Mouse (Mus musculus) limb, embryonic 13.5 days (tissue): Measurements from ENCODE around the gene H60c. TPM values are rescaled to one million over a fixed set of nuclear protein-coding genes. Genes with fewer than 3 reads are reported as not detected.
"Not testable (repeated sequence)": the region's sequence is repeated elsewhere in the genome, so short reads cannot be mapped to it uniquely, and the experiment has no call there.

Source experiments
- ATAC-seq: fragments of 200-750 bp; cut with Nextera tagmentation; 2 replicates; pipeline ENCODE4 v1.8.0; 2017; ENCODE audit warnings: low read depth, moderate number of reproducible peaks, moderate TSS enrichment; ENCODE audit not compliant: low FRiP score
- H3K27ac ChIP-seq: fragments of 300-500 bp; sonication (generic); 2 replicates; pipeline ENCODE4 v1.5.1; 2015; ENCODE audit warnings: inconsistent platforms, mild to moderate bottlenecking, moderate library complexity
- H3K27me3 ChIP-seq: fragments of 300-500 bp; sonication (generic); 2 replicates; pipeline ENCODE4 v1.6.1; 2015; ENCODE audit warnings: mild to moderate bottlenecking, inconsistent platforms
- H3K36me3 ChIP-seq: fragments of 300-500 bp; sonication (generic); 2 replicates; pipeline ENCODE4 v1.6.1; 2015; ENCODE audit warnings: inconsistent platforms, mild to moderate bottlenecking, moderate library complexity
- H3K4me1 ChIP-seq: fragments of 300-500 bp; sonication (generic); 2 replicates; pipeline ENCODE4 v1.6.1; 2015; ENCODE audit warnings: inconsistent platforms
- H3K4me2 ChIP-seq: fragments of 300-500 bp; sonication (generic); replicated peaks from 2 replicates; pipeline ENCODE4 v1.6.1; 2015; ENCODE audit warnings: inconsistent platforms, mild to moderate bottlenecking, moderate library complexity
- H3K4me3 ChIP-seq: fragments of 300-500 bp; sonication (generic); 2 replicates; pipeline ENCODE4 v1.5.1; 2015; ENCODE audit warnings: moderate library complexity, mild to moderate bottlenecking, inconsistent platforms
- H3K9ac ChIP-seq: fragments of 300-500 bp; sonication (generic); 2 replicates; pipeline ENCODE4 v1.6.1; 2015; ENCODE audit warnings: mild to moderate bottlenecking, inconsistent platforms
- H3K9me3 ChIP-seq: fragments of 300-500 bp; sonication (generic); 2 replicates; pipeline ENCODE4 v1.6.1; 2016; ENCODE audit warnings: inconsistent platforms
- WGBS: fragments of 180-500 bp; shearing (Covaris S2); methylation state at CpG from one replicate; pipeline ENCODE4 v1.1.7; 2015; 5-methylcytosine and 5-hydroxymethylcytosine counted together
- polyA plus RNA-seq: library from polyadenylated mRNA; unstranded; fragments of >200 nt; fragmentation: Nextera tagmentation; extraction: Ambion mirVana; gene quantifications from 2 replicates; pipeline ENCODE4 v1.2.1, GENCODE M21; 2015

H60c gene
- polyA plus RNA-seq: 1.7 and 2.1 TPM in 2 replicates

DNA sequence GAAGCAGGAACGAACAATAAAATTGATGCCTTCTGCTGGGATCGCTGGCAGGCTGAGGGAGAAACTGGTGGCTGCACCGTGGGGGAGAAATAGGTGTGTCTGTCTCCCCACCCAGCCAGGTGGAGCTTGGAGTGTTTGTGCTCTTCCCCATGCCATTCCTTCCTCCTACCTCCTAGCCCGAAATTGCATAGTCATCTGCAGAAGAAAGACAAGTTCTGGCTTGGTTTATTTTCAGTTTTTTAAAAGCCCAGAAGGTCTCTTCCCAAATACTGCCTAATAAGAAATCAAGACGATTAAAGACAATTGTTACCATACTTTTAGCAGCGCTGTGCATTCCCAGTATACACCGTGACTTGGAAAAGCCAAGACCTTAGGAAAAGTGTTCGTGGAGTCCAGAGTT, at the start of gene H60c:
Gene H60c, minus strand, starts transcription at position 101 of the 400 bp plus-strand sequence.
- ATAC-seq: no peak
- Histone ChIP-seq H3K4me3 (no peak within 1 kb of the TSS), H3K4me1 (no peaks in the 10 kb centered on the region), H3K36me3 (no peaks in the 10 kb centered on the region), H3K27me3 (no peaks in the 10 kb centered on the region; the same call in 1 of the 2 replicates), H3K9ac (no peak within 1 kb of the TSS), H3K9me3 (no peaks in the 10 kb centered on the region), H3K27ac (no peak within 1 kb of the TSS), H3K4me2 (no peak within 1 kb of the TSS)
- 77% methylated on average over 8 of the region's 8 CpGs for WGBS

DNA sequence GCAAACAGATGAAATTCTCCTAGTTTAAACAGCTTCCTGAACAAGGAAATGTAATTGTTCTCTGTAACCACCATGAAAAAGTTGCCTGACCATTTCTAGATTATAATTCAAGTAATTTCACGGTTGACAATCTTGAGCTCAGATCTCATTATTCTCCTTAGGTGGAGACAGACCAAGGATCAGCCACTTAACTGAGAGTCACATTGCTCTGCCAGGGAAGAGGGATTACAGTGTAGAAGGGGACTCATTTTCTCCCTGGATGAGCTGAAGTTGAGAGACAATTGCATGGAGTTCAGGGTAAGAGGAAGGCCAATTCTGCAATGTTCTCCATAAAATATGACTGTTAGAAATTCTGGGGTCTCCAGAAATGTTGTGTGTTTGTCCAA, 41.2 kb upstream of the H60c start:
- Histone ChIP-seq H3K27ac (no peak overlapping the region), H3K27me3 (no peaks in the 10 kb centered on the region), H3K9me3 (no peaks in the 10 kb centered on the region), H3K36me3 (no peaks in the 10 kb centered on the region), H3K4me3 (no peak overlapping the region), H3K4me2 (no peak overlapping the region), H3K9ac (no peak overlapping the region), H3K4me1 (peaks cover 5% of the 10 kb centered on the region; the same call in 1 of the 2 replicates)
- 76% methylated on average over 1 of the region's 1 CpGs for WGBS
- no peak for ATAC-seq

DNA sequence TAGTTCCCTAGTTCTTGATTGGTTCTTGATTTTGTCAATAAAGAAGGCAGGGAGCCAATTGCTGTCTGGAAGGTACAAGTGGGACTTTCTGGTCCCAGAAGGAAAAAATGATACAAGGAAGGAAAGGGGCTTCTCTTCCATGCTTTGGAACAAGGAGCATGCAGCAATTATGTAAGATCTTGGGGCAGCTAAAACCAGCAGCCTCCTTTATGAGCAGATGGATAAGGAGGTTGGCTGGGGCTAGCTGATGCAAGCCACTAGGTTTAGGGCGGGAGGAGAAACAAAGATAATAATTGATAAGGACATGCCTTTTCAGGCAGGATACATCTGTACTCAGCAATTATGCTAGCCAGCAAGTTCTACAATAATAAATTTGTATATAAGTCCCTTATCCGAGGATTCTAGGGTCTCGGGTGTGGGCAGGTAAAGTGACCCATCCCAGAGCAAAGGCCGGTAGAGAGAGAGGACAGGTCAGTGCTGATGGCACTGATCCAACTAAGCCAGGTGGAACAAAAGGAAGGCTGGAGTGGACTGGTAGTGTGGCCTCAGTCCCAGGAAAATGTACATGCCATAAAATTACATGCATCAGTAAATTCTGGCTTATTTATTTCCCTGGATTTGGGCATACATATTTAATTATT, 40.7 kb upstream of the H60c start:
- no peaks in the 10 kb centered on the region for H3K36me3 ChIP-seq
- H3K4me2 ChIP-seq: no peak overlapping the region
- H3K27ac ChIP-seq: no peak overlapping the region
- peaks cover 5% of the 10 kb centered on the region; the same call in 1 of the 2 replicates for H3K4me1 ChIP-seq
- 82% methylated on average over 4 of the region's 4 CpGs for WGBS
- no peaks in the 10 kb centered on the region for H3K9me3 ChIP-seq
- no peaks in the 10 kb centered on the region for H3K27me3 ChIP-seq
- no peak overlapping the region for H3K9ac ChIP-seq
- H3K4me3 ChIP-seq: no peak overlapping the region
- no peak for ATAC-seq

DNA sequence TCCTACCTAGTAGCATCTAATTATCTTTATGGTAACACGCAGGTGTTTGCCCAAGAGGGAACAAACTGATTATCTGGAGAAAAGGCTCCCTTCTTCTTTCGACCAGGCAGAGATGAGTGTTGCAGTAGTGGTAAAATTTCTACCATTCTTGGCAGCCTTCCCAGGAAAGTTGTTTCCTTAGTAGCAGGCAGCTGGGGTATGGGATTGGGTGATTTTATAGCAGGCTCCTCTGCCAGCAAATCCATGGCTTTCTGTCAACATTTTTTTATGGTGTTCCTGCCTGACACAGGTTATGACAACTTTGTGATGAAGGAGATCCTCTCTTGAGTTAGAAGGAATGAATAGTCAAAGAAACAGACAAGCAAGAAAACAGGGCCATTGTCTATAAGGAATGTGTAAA, 40.2 kb upstream of the H60c start:
- Histone ChIP-seq H3K27me3 (no peaks in the 10 kb centered on the region), H3K36me3 (no peaks in the 10 kb centered on the region), H3K27ac (no peak overlapping the region), H3K4me2 (no peak overlapping the region), H3K9ac (no peak overlapping the region), H3K4me3 (no peak overlapping the region), H3K4me1 (peaks cover 5% of the 10 kb centered on the region; the same call in 1 of the 2 replicates), H3K9me3 (no peaks in the 10 kb centered on the region)
- WGBS: 53% methylated on average over 2 of the region's 2 CpGs
- peak; percentile 78; the same call in 1 of the 2 replicates for ATAC-seq

DNA sequence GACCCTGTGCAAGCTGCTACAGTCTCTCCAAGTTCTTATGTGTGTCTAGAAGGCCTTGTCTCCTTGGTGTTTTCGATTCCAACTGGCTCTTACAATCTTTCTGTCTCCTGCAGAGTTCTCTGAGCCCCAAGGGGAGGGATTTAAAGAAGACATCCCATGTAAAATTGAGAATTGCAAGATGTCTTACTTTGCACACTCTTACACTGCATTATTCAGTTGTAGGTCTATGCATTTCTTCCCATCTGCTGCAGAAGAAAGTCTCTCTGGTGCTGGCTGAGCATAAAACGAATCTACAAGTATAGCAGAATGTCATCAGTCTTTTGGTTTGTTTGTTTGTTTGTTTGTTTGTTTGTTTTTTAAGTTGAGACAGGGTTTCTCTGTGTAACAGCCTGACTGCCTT, 26.4 kb upstream of the H60c start:
- Histone ChIP-seq H3K9ac (no peak overlapping the region), H3K4me2 (no peak overlapping the region), H3K9me3 (no peaks in the 10 kb centered on the region), H3K36me3 (no peaks in the 10 kb centered on the region), H3K4me1 (no peaks in the 10 kb centered on the region), H3K27me3 (no peaks in the 10 kb centered on the region), H3K27ac (no peak overlapping the region), H3K4me3 (no peak overlapping the region)
- 54% methylated on average over 2 of the region's 2 CpGs for WGBS
- ATAC-seq: no peak

DNA sequence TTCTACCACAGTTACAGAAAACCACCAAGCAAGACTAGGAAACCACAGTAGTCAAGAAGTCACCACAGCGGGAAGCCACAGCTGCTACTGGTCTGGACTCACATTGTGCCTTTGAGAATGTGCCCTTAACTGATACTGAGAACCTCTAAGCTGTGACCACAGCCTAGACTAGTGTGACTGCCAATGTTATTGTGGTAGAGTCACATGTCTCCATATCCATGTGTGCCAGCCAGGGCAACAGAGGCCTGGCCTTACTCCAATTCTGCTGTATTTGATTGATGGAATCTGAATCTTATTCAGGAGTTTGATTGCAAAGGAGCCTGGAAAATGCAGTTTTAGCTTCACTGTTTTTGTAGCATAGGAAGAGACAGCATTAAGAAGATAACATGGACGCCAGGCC, 13.5 kb upstream of the H60c start:
- no peak overlapping the region for H3K4me2 ChIP-seq
- ATAC-seq: no peak
- WGBS: 86% methylated on average over 2 of the region's 2 CpGs

DNA sequence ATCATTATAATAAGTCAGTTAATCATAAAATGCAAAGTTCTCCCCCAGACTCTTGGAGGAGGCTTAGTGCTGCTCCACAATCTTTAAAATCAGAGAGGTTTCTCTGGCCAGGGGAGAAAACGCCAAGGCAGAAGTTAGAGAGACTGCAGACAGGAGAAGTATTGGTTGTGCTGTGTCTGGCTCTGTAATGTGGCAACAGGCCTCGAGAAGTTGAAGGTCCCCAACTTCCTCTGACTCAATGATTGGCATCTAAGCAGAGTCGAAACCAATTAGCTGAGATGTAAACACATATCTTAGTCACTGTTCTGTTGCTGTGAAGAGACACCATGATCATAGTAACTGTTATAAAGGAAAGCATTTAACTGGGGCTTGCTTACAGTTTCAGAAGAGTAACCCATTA, 6.5 kb upstream of the H60c start:
- no peaks in the 10 kb centered on the region for H3K9me3 ChIP-seq
- H3K9ac ChIP-seq: no peak overlapping the region
- no peak overlapping the region for H3K27ac ChIP-seq
- ATAC-seq: no peak
- H3K36me3 ChIP-seq: no peaks in the 10 kb centered on the region
- 80% methylated on average over 3 of the region's 3 CpGs for WGBS
- H3K4me2 ChIP-seq: no peak overlapping the region
- no peaks in the 10 kb centered on the region for H3K27me3 ChIP-seq
- H3K4me3 ChIP-seq: no peak overlapping the region
- no peaks in the 10 kb centered on the region for H3K4me1 ChIP-seq

More for the DNA sequence above, 13.5 kb upstream of the H60c start:
- Histone ChIP-seq H3K9me3 (no peaks in the 10 kb centered on the region), H3K4me1 (no peaks in the 10 kb centered on the region), H3K27me3 (no peaks in the 10 kb centered on the region), H3K4me3 (no peak overlapping the region), H3K27ac (no peak overlapping the region), H3K9ac (no peak overlapping the region), H3K36me3 (no peaks in the 10 kb centered on the region)

DNA sequence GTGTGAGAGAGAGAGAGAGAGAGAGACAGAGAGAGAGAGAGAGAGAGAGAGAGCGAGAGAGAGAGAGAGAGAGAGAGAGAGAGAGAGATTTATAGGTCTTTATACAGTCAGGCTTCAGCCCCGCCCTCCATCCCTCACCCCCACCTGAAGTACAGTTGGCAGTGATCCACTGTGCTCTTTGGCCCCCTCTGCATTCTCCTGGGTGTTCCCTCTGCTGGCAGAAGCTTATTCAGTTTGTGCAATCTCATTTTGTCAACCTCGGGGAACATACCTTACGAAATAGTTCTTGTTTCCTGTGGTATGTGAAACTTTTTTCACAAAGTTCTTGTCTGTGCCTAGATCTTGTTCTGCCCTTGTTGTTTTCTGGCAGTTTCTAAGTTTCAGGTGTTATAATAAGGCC, 3.5 kb upstream of the H60c start:
- no peaks in the 10 kb centered on the region; the same call in 1 of the 2 replicates for H3K27me3 ChIP-seq
- H3K36me3 ChIP-seq: no peaks in the 10 kb centered on the region
- no peaks in the 10 kb centered on the region for H3K4me1 ChIP-seq
- no peak overlapping the region for H3K9ac ChIP-seq
- 56% methylated on average over 3 of the region's 4 CpGs for WGBS
- no peak overlapping the region for H3K4me2 ChIP-seq
- no peak overlapping the region for H3K27ac ChIP-seq
- ATAC-seq: no peak
- H3K9me3 ChIP-seq: no peaks in the 10 kb centered on the region
- H3K4me3 ChIP-seq: no peak overlapping the region

DNA sequence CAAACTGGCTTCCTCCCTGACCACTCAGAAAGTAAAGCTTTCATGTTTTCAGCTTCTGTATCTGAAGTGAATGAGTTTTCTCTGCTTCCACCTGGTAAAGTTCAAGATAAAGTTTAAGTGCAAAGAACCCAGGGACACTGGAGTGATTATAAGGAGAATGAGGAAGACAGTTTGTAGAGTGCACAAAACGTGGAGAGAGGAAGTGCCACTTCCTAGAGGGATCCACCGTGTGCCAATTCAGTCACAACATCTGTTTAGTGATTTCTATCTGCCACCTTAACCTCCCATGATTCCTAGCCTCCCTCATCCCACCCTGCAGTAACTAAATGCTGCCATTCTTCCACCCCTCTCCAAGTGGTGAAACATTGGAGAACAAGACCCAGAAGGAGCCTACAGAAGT, 842 bp downstream of the H60c start:
- Histone ChIP-seq H3K9me3 (no peaks in the 10 kb centered on the region), H3K9ac (no peak overlapping the region), H3K4me2 (no peak overlapping the region), H3K27me3 (no peaks in the 10 kb centered on the region; the same call in 1 of the 2 replicates), H3K27ac (no peak overlapping the region), H3K36me3 (no peaks in the 10 kb centered on the region), H3K4me3 (no peak overlapping the region), H3K4me1 (no peaks in the 10 kb centered on the region)
- WGBS: 64% methylated on average over 2 of the region's 2 CpGs
- no peak for ATAC-seq

DNA sequence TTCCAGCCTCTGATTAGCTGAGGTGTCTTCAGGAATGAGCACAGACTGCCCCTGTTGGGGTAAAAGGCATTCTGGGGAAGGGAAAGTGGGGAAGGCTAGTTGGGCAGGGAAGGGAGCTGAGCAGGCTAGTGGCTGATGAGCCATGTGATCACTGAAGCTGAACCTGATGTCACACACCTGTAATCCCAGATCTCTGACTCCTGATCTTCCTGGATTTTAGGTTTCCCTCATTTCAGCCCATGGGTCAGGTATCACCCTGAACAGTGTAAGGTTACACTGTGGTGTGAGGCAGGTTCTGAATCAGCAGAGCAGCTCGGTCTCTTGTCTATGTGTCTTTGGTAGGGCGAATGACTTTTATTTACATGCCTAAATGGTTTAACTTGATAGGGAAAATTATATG, 4.8 kb downstream of the H60c start:
- Histone ChIP-seq H3K4me3 (no peak overlapping the region), H3K9ac (no peak overlapping the region), H3K27me3 (no peaks in the 10 kb centered on the region; the same call in 1 of the 2 replicates), H3K4me1 (no peaks in the 10 kb centered on the region), H3K4me2 (no peak overlapping the region), H3K9me3 (no peaks in the 10 kb centered on the region; the same call in 1 of the 2 replicates), H3K36me3 (no peaks in the 10 kb centered on the region), H3K27ac (no peak overlapping the region)
- 83% methylated on average over 2 of the region's 2 CpGs for WGBS
- no peak for ATAC-seq

DNA sequence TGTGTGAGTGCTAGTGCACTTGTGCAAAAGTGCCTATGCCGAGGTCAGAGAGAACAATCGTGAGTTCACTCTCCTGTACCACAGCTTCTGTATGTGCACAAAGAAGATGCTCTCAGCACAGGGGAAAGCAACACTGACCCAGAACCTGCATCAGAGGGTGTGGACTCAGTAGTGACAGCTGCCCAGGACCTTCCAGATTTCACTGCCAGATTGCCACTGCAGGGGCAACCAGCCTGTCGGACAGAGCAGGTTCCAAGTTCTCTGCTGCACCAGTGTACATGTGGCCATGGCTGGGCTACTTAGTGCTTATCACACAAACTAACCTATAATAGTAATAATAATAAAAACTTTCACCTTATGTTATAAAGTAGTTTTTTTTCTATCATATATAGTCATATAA, 10.2 kb downstream of the H60c start:
- 89% methylated on average over 3 of the region's 3 CpGs for WGBS
- no peak overlapping the region for H3K9ac ChIP-seq
- no peak overlapping the region for H3K4me3 ChIP-seq
- H3K27me3 ChIP-seq: no peaks in the 10 kb centered on the region
- H3K4me2 ChIP-seq: no peak overlapping the region
- H3K36me3 ChIP-seq: no peaks in the 10 kb centered on the region
- no peaks in the 10 kb centered on the region for H3K4me1 ChIP-seq
- no peak; the same call in 1 of the 2 replicates for ATAC-seq
- peaks cover 5% of the 10 kb centered on the region; the same call in 1 of the 2 replicates for H3K9me3 ChIP-seq
- H3K27ac ChIP-seq: no peak overlapping the region

DNA sequence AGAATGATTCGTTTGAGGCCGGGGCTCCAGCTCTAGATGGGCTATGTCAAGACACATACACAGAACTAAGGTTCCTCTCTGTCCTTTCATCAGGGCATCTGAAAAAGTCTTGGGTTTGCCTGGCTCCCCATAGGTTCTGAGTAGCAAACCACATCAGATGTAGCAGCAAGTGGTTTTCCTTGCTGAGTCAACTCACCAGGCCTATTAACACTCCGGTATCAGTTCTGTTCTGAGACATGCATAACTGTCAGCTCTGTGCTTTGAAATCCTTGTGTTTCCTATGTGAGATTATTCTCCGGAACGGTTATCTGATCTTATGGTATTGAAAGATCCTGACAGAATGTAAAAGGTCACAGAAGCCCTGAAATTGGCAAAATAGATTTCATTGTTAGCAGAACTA, 29.1 kb downstream of the H60c start:
- WGBS: 83% methylated on average over 5 of the region's 5 CpGs
- H3K9ac ChIP-seq, H3K9me3 ChIP-seq, H3K4me2 ChIP-seq, H3K27me3 ChIP-seq, ATAC-seq, H3K36me3 ChIP-seq, H3K4me1 ChIP-seq, H3K27ac ChIP-seq, H3K4me3 ChIP-seq: not testable (repeated sequence)

DNA sequence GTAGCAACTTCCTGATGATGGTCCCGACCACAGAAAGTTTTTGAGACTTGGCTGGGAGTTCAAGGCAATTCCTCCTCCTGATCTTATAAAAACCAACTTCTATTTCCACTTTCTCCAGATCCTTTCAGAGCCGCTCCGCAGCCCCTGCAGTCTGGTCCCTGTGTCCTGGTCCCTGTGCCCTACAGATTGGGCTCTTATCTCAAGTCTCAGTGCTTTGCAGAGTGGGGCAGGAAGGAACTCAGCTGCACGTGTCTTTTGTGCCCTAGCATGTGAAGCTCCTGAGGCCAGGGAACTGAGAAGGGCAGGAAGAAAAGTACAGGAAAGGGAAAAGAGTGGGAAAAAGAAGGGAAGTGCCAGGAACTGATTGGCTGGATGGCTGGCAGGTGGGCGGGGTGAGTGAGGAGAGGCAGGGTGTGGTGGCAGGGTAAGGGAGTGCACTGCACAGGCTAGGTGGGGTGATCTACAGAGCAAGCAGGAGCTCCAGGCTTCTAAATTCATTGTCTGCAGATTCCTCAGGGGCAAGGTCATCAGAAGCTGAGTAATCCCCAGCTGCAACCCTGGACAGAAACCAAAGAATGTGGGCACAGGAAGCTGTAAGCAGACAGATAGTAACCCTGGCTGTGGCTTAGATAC, 30.8 kb downstream of the H60c start:
- no peaks in the 10 kb centered on the region for H3K27me3 ChIP-seq
- no peak overlapping the region for H3K4me2 ChIP-seq
- no peaks in the 10 kb centered on the region for H3K4me1 ChIP-seq
- WGBS: 71% methylated on average over 5 of the region's 5 CpGs
- H3K9me3 ChIP-seq: no peaks in the 10 kb centered on the region
- no peak overlapping the region for H3K4me3 ChIP-seq
- H3K36me3 ChIP-seq: no peaks in the 10 kb centered on the region
- H3K9ac ChIP-seq: no peak overlapping the region
- H3K27ac ChIP-seq: no peak overlapping the region
- no peak for ATAC-seq
